Mouse (Mus musculus): ENCODE results near the gene Phf19.

DNA sequence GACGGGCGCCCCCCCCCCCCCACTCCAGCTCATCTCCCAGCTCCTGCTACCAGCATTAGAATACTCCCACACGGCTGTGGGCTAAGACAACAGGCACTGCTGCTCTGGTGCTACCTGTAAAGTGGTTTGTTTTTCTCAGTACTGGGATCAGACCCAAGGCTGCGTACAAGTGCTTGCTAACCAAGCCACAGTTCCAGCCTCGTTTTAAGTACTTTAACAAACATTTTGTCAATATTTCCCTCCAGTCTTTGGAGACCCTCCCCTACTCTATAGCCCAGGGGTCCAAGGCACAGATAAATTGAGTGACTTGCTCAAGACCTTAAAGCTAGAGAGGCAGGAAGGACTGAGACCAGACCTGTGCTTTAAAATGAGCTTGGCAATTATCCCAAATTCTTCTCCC is 46.6 kb upstream of the Phf19 start:
- no peak for TF ChIP-seq POLR2A (IDR thresholded peaks at IDR 0.05; ENCODE audit: borderline replicate concordance, insufficient read depth, low read length)
- no peak for TF ChIP-seq CTCF (IDR thresholded peaks at IDR 0.05; ENCODE audit: borderline replicate concordance, insufficient read depth, low read depth, low read length)

All from cerebellum, adult 2 months (tissue).